Mouse (Mus musculus) inflammation-experienced regulatory T-cells, adult 6 months (primary cell): Measurements from ENCODE around the gene Gm10198. TPM values are rescaled to one million over a fixed set of nuclear protein-coding genes. Genes with fewer than 3 reads are reported as not detected.

ENCODE experiments used
- polyA plus RNA-seq, 3 experiments: library from polyadenylated mRNA; unstranded; fragments of 100-300 nt; shearing (Covaris generic); gene quantifications; one replicate each; pipeline ENCODE4 v1.2.1; 2017

The Gm10198 gene
- polyA plus RNA-seq, 3 experiments from 2014 or later: not detected

Other genes starting within 250 kb of the Gm10198 start
- 100 to 1,000 TPM; 156 to 170 (median 170) TPM for gene Gpbp1, start 102.7 kb upstream of the Gm10198 start, polyA plus RNA-seq
- gene Gm49496, start 42.8 kb upstream of the Gm10198 start, polyA plus RNA-seq: not detected
- 10 to 100 TPM; 15.0 to 19.9 (median 17.1) TPM for gene Mier3, start 88.2 kb downstream of the Gm10198 start, polyA plus RNA-seq
- gene Map3k1, start 216.2 kb downstream of the Gm10198 start, polyA plus RNA-seq: 100 to 1,000 TPM in 2 of 3 experiments, 10 to 100 TPM in 1; 81.9 to 104 (median 103) TPM